Mouse (Mus musculus): ENCODE results near the gene Cdh5. TPM values are rescaled to one million over a fixed set of nuclear protein-coding genes. Genes with fewer than 3 reads are reported as not detected.
A peak's percentile ranks its signal among the peaks of the same experiment; 100 is the strongest.

The Cdh5 gene
- polyA plus RNA-seq, 1 experiment, result 15.9 TPM

GRCm38 (mm10) chr8:104134521-104134920, 33.1 kb downstream of the Cdh5 start:
- no peak for DNase-seq (ENCODE audit: low spot score)

GRCm38 (mm10) chr8:104136277-104136676, 34.9 kb downstream of the Cdh5 start:
- DNase-seq (ENCODE audit: low spot score), result no peak

- DNase-seq (ENCODE audit: low spot score), result no peak
These were observed 36.2 kb downstream of the Cdh5 start for GRCm38 (mm10) chr8:104137636-104138035.

- no peak for DNase-seq (ENCODE audit: low spot score)
These were observed 39.2 kb downstream of the Cdh5 start for GRCm38 (mm10) chr8:104140611-104141010.

- no peak for DNase-seq (ENCODE audit: low spot score)
These were observed 41.0 kb downstream of the Cdh5 start for GRCm38 (mm10) chr8:104142415-104142814.

- DNase-seq (ENCODE audit: low spot score), result no peak
These were observed 42.0 kb downstream of the Cdh5 start for GRCm38 (mm10) chr8:104143379-104143778.

- no peak for DNase-seq (ENCODE audit: low spot score)
These were observed 43.2 kb downstream of the Cdh5 start for GRCm38 (mm10) chr8:104144434-104145216.

GRCm38 (mm10) chr8:104145981-104146689, 44.7 kb downstream of the Cdh5 start:
- DNase-seq (ENCODE audit: low spot score), result peak; percentile 70

GRCm38 (mm10) chr8:104146717-104147494, 45.5 kb downstream of the Cdh5 start:
- DNase-seq (ENCODE audit: low spot score), result no peak

GRCm38 (mm10) chr8:104147947-104148346, 46.5 kb downstream of the Cdh5 start:
- DNase-seq (ENCODE audit: low spot score), result no peak

- DNase-seq (ENCODE audit: low spot score), result no peak
These were observed 59.3 kb downstream of the Cdh5 start for GRCm38 (mm10) chr8:104160731-104161130.

GRCm38 (mm10) chr8:104169461-104169860, 68.0 kb downstream of the Cdh5 start:
- DNase-seq (ENCODE audit: low spot score), result no peak

- peak; percentile 40 for DNase-seq (ENCODE audit: low spot score)
These were observed 69.0 kb downstream of the Cdh5 start, which contains the start of gene Bean1 for GRCm38 (mm10) chr8:104170118-104171049. Bean1 (plus strand) TSS chr8:104170442.

- DNase-seq (ENCODE audit: low spot score), result no peak
These were observed 69.7 kb downstream of the Cdh5 start for GRCm38 (mm10) chr8:104171050-104171620.

GRCm38 (mm10) chr8:104172420-104172819, 71.0 kb downstream of the Cdh5 start:
- DNase-seq (ENCODE audit: low spot score), result no peak

GRCm38 (mm10) chr8:104175848-104176527, 74.6 kb downstream of the Cdh5 start:
- DNase-seq (ENCODE audit: low spot score), result no peak

GRCm38 (mm10) chr8:104177054-104177453, 75.6 kb downstream of the Cdh5 start:
- DNase-seq (ENCODE audit: low spot score), result no peak

- no peak for DNase-seq (ENCODE audit: low spot score)
These were observed 83.5 kb downstream of the Cdh5 start for GRCm38 (mm10) chr8:104184905-104185304.

- no peak for DNase-seq (ENCODE audit: low spot score)
These were observed 85.4 kb downstream of the Cdh5 start for GRCm38 (mm10) chr8:104186827-104187226.

- no peak for DNase-seq (ENCODE audit: low spot score)
These were observed 86.2 kb downstream of the Cdh5 start for GRCm38 (mm10) chr8:104187622-104188021.
